Mouse (Mus musculus) kidney, adult 2 months (tissue): ENCODE measurements around the gene Ado. TPM values are rescaled to one million over a fixed set of nuclear protein-coding genes. Genes with fewer than 3 reads are reported as not detected.

Experiments
- DNase-seq: peaks from one replicate; pipeline ENCODE4 v3.0.0; 2021
- H3K27ac ChIP-seq: fragments of 200-500 bp; 2 replicates; pipeline ENCODE4 v1.5.1; 2012; ENCODE audit warnings: low read depth, low read length, control low read depth, inconsistent platforms; ENCODE audit not compliant: insufficient read depth
- H3K27me3 ChIP-seq: fragments of 200-500 bp; replicated peaks from 2 replicates; pipeline ENCODE4 v1.6.1; 2012; ENCODE audit warnings: mild to moderate bottlenecking, moderate library complexity, low read length, inconsistent platforms; ENCODE audit not compliant: control insufficient read depth, insufficient read depth
- H3K36me3 ChIP-seq: fragments of 200-500 bp; 2 replicates; pipeline ENCODE4 v1.6.1; 2012; ENCODE audit warnings: mild to moderate bottlenecking, moderate library complexity, low read length, inconsistent platforms; ENCODE audit not compliant: control insufficient read depth, insufficient read depth
- H3K4me1 ChIP-seq: fragments of 200-500 bp; 2 replicates; pipeline ENCODE4 v1.6.1; 2011; ENCODE audit warnings: low read length; ENCODE audit not compliant: control insufficient read depth, insufficient read depth
- H3K4me3 ChIP-seq: fragments of 200-500 bp; 2 replicates; pipeline ENCODE4 v1.5.1; 2011; ENCODE audit warnings: mild to moderate bottlenecking, low read depth, low read length, control low read depth; ENCODE audit not compliant: insufficient read depth
- CTCF ChIP-seq: fragments of 200-500 bp; conservative IDR thresholded peaks from 2 replicates; pipeline ENCODE4 v1.5.1; 2011; ENCODE audit warnings: low read depth, mild to moderate bottlenecking, control low read depth, low read length, moderate library complexity, mixed read lengths; ENCODE audit not compliant: insufficient read depth, insufficient read length
- POLR2A ChIP-seq: fragments of 200-500 bp; IDR thresholded peaks from one replicate; pipeline ENCODE4 v1.6.1; 2011; ENCODE audit warnings: low read depth, low read length, control low read depth
- WGBS: fragments of 180-500 bp; shearing (Covaris S2); methylation state at CpG from one replicate; pipeline ENCODE4 v1.1.7; 2018; 5-methylcytosine and 5-hydroxymethylcytosine counted together
- polyA plus RNA-seq: library from polyadenylated mRNA; depleted of rRNA; stranded (reverse); fragments of >200 nt; gene quantifications from 2 replicates; pipeline ENCODE4 v1.2.3, GENCODE M21; 2012

Gene Ado
- polyA plus RNA-seq, 1 experiment: 7.7 TPM

GRCm38 (mm10) chr10:67547850-67548260, 900 bp downstream of the Ado start:
- TF ChIP-seq POLR2A: no peak
- TF ChIP-seq CTCF: no peak
- Histone ChIP-seq H3K36me3 (no peaks in the 10 kb centered on the region), H3K27ac (no peak overlapping the region), H3K4me1 (peaks cover 3% of the 10 kb centered on the region; the same call in 1 of the 2 replicates), H3K4me3 (peak overlapping the region; percentile 58), H3K27me3 (no peaks in the 10 kb centered on the region)
- DNase-seq: peak; percentile 24
- 5% methylated on average over 20 of the region's 20 CpGs for WGBS

- no peak for TF ChIP-seq CTCF
- no peak for TF ChIP-seq POLR2A
- no peak overlapping the region for H3K4me3 ChIP-seq
- H3K27ac ChIP-seq: no peak overlapping the region
- no peaks in the 10 kb centered on the region for H3K4me1 ChIP-seq
- no peak for DNase-seq
- 64% methylated on average over 19 of the region's 19 CpGs for WGBS
- peaks cover 3% of the 10 kb centered on the region; the same call in 1 of the 2 replicates for H3K27me3 ChIP-seq
- H3K36me3 ChIP-seq: no peaks in the 10 kb centered on the region
Measured at GRCm38 (mm10) chr10:67540591-67540990, 8.2 kb downstream of the Ado start.

GRCm38 (mm10) chr10:67539401-67539730, 9.4 kb downstream of the Ado start:
- Histone ChIP-seq H3K27me3 (peaks cover 3% of the 10 kb centered on the region; the same call in 1 of the 2 replicates), H3K27ac (no peak overlapping the region), H3K4me1 (no peaks in the 10 kb centered on the region), H3K36me3 (no peaks in the 10 kb centered on the region), H3K4me3 (no peak overlapping the region)
- TF ChIP-seq POLR2A (no peak), CTCF (no peak)
- DNase-seq: no peak
- 35% methylated on average over 6 of the region's 6 CpGs for WGBS

- Histone ChIP-seq H3K27me3 (peaks cover 3% of the 10 kb centered on the region; the same call in 1 of the 2 replicates), H3K36me3 (no peaks in the 10 kb centered on the region), H3K4me3 (peak overlapping the region; percentile 6; the same call in 1 of the 2 replicates), H3K4me1 (no peaks in the 10 kb centered on the region), H3K27ac (no peak overlapping the region)
- TF ChIP-seq POLR2A: no peak
- no peak for TF ChIP-seq CTCF
- DNase-seq: peak; percentile 15
- 1% methylated on average over 50 of the region's 50 CpGs for WGBS
Measured at GRCm38 (mm10) chr10:67538585-67539400, 10.0 kb downstream of the Ado start.

- Histone ChIP-seq H3K4me1 (no peaks in the 10 kb centered on the region), H3K27me3 (peaks cover 3% of the 10 kb centered on the region; the same call in 1 of the 2 replicates), H3K4me3 (peak overlapping the region; percentile 1; the same call in 1 of the 2 replicates), H3K27ac (no peak overlapping the region), H3K36me3 (no peaks in the 10 kb centered on the region)
- 2% methylated on average over 19 of the region's 19 CpGs for WGBS
- DNase-seq: peak; percentile 12
- TF ChIP-seq POLR2A: no peak
- no peak for TF ChIP-seq CTCF
Measured at GRCm38 (mm10) chr10:67538106-67538505, 10.6 kb downstream of the Ado start.

- Histone ChIP-seq H3K27ac (0 out of 2 replicates have a peak overlapping the region, but pooled peaks have one; percentile 72), H3K27me3 (peaks cover 3% of the 10 kb centered on the region; the same call in 1 of the 2 replicates), H3K4me3 (peak overlapping the region; percentile 80), H3K36me3 (no peaks in the 10 kb centered on the region), H3K4me1 (no peaks in the 10 kb centered on the region)
- TF ChIP-seq CTCF (no peak), POLR2A (no peak)
- DNase-seq: peak; percentile 96
- WGBS: under 1% methylated on average over 51 of the region's 51 CpGs
Measured at GRCm38 (mm10) chr10:67537151-67537994, 11.4 kb downstream of the Ado start.
